Comparison of ENCODE assay signal across 8 mouse cellular contexts in genomic region chr5:123014753-123015701, GRCm38 (mm10). TPM values are rescaled to one million over a fixed set of nuclear protein-coding genes. Genes with fewer than 3 reads are reported as not detected.
A peak's percentile ranks its signal among the peaks of the same experiment; 100 is the strongest.
DNase-seq lines count a peak whose midpoint lies in the region; ATAC-seq lines count a peak whose summit lies in the region.

Gene Orai1, plus strand, starts transcription at chr5:123015074.

- peak within 1 kb of the TSS; percentile 90 for H3K27ac ChIP-seq in hindbrain, embryonic 15.5 days (replicated peaks)

- no peaks in the 10 kb centered on the region for H3K9me3 ChIP-seq in hindbrain, embryonic 15.5 days

- no peaks in the 10 kb centered on the region for H3K27me3 ChIP-seq in hindbrain, embryonic 15.5 days

- DNase-seq in T-cell, adult 2 months (ENCODE audit: low spot score), result peak; percentile 97
- peak; percentile 96 to 97 for DNase-seq in cerebellum, postnatal 36 days
- DNase-seq in frontal cortex, postnatal 36 days (ENCODE audit: low spot score in 2 of 2), result peak; percentile 92 to 96
- peak; percentile 97 for DNase-seq in left cerebral cortex, adult 11 months (ENCODE audit: low spot score)
- peak; percentile 99 for DNase-seq in lung, postnatal 4 days
- DNase-seq in retina, postnatal 7 days (ENCODE audit: low read depth, low spot score), result peak; percentile 93
- peak; percentile 93 for DNase-seq in urinary bladder, adult 2 months (ENCODE audit: low spot score)

- H3K4me1 ChIP-seq in hindbrain, embryonic 15.5 days (replicated peaks), result peaks cover 37% of the 10 kb centered on the region

- peak; percentile 95 for ATAC-seq in hindbrain, embryonic 15.5 days (ENCODE audit: low FRiP score, low read depth)

- peak within 1 kb of the TSS; percentile 67 for H3K4me2 ChIP-seq in hindbrain, embryonic 15.5 days

- peak within 1 kb of the TSS; percentile 68 for H3K9ac ChIP-seq in hindbrain, embryonic 15.5 days

- H3K4me3 ChIP-seq in hindbrain, embryonic 15.5 days, result peak within 1 kb of the TSS; percentile 61

- under 1% methylated on average over 82 of the region's 106 CpGs for WGBS in hindbrain, embryonic 15.5 days

- H3K36me3 ChIP-seq in hindbrain, embryonic 15.5 days, result no peaks in the 10 kb centered on the region

RNA-seq across cellular contexts. Expression of gene Orai1, which starts in this region (rescaled TPM):
- 14.0 and 14.3 TPM in 2 replicates for polyA plus RNA-seq in hindbrain, embryonic 15.5 days (2015; fragmentation: Nextera tagmentation; extraction: Ambion mirVana)
- 34.2 and 41.7 TPM in 2 replicates for polyA plus RNA-seq in urinary bladder, adult 2 months (2012; rRNA removed)

Comparison
In these comparisons a context has a peak if more than half of its experiments do, and no peak if none do; other contexts are left out.
1. Peak in every context shown above with its lines: DNase-seq, ATAC-seq, H3K4me3 ChIP-seq and H3K27ac ChIP-seq.